Mouse (Mus musculus): ENCODE results near the gene Wasf1. TPM values are rescaled to one million over a fixed set of nuclear protein-coding genes. Genes with fewer than 3 reads are reported as not detected.

Gene Wasf1
- total RNA-seq, 1 experiment, result 5.2 TPM

DNA sequence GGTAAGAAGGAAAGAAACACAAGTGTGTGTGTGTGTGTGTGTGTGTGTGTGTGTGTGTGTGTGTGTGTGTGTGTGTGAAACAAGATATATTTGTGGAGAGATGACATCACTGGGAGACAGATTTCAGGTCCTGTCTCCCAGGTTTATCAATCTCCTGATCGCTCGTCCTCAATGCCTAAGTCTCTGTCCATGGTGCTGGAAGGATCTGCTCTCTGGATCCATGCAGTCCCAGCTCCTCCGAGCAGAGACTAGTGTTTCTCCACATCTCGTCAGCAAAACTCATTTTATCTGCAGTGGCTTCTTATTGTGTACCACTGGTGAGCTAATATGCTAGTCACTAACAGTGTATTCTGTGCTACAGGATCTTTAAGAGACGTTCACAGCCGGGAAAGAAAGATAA is 78.1 kb downstream of the Wasf1 start:
- Histone ChIP-seq H3K36me3 (ENCODE audit: control insufficient read depth, insufficient read depth, low read length, poor library complexity, severe bottlenecking) (no peaks in the 10 kb centered on the region), H3K4me1 (ENCODE audit: control insufficient read depth in 2 of 2, insufficient read depth in 2 of 2, low read length in 2 of 2, poor library complexity in 1 of 2) (no peaks in the 10 kb centered on the region), H3K9me3 (ENCODE audit: control insufficient read depth, insufficient read depth, low read depth, low read length) (no peaks in the 10 kb centered on the region), H3K27ac (ENCODE audit: insufficient read depth, low read depth, low read length, poor library complexity, severe bottlenecking) (no peak overlapping the region), H3K9ac (ENCODE audit: insufficient read depth, low read depth, low read length, poor library complexity, severe bottlenecking) (no peak overlapping the region), H3K4me3 (ENCODE audit: insufficient read depth in 1 of 2, low read depth in 1 of 2, low read length in 2 of 2, poor library complexity in 1 of 2, severe bottlenecking in 1 of 2) (no peak overlapping the region)
- TF ChIP-seq CHD2 (IDR thresholded peaks at IDR 0.05; ENCODE audit: low read depth, low read length) (no peak), ZNF384 (IDR thresholded peaks at IDR 0.05; ENCODE audit: low read depth, low read length) (no peak)
- DNase-seq (ENCODE audit: low read depth, low spot score), result peak; percentile 54
- in situ Hi-C loops (cut with MboI; ENCODE audit: low sequenced_read_pairs in 2 of 2, unreplicated experiment in 2 of 2), result no loop called here

DNA sequence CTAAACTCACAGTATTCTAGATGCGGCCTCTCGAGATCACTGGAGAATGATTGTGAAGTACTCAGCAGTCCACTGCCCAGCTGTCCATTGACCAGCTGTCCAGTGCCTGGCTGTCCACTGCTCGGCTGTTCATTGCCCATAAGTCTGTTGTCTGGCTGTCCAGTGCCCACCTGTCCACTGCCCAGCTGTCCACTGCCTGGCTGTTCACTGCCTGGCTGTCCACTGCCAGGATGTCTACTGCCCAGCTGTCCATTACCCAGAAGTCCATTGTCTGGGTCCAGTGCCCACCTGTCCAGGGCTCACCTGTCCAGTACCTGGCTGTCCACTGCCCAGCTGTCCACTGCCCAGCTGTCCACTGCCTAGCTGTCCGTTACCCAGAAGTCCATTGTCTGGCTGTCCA is 78.7 kb downstream of the Wasf1 start:
- Histone ChIP-seq H3K9me3 (ENCODE audit: control insufficient read depth, insufficient read depth, low read depth, low read length) (no peaks in the 10 kb centered on the region), H3K4me3 (ENCODE audit: insufficient read depth in 1 of 2, low read depth in 1 of 2, low read length in 2 of 2, poor library complexity in 1 of 2, severe bottlenecking in 1 of 2) (no peak overlapping the region), H3K36me3 (ENCODE audit: control insufficient read depth, insufficient read depth, low read length, poor library complexity, severe bottlenecking) (no peaks in the 10 kb centered on the region), H3K27ac (ENCODE audit: insufficient read depth, low read depth, low read length, poor library complexity, severe bottlenecking) (peak overlapping the region; percentile 8; the same call in 1 of the 2 replicates), H3K4me1 (ENCODE audit: control insufficient read depth in 2 of 2, insufficient read depth in 2 of 2, low read length in 2 of 2, poor library complexity in 1 of 2) (no peaks in the 10 kb centered on the region), H3K9ac (ENCODE audit: insufficient read depth, low read depth, low read length, poor library complexity, severe bottlenecking) (no peak overlapping the region)
- no peak for DNase-seq (ENCODE audit: low read depth, low spot score)
- in situ Hi-C loops (cut with MboI; ENCODE audit: low sequenced_read_pairs in 2 of 2, unreplicated experiment in 2 of 2), result no loop called here
- no peak for TF ChIP-seq ZC3H11A (IDR thresholded peaks at IDR 0.05; ENCODE audit: borderline replicate concordance, low read depth, low read length)
- TF ChIP-seq CHD2 (IDR thresholded peaks at IDR 0.05; ENCODE audit: low read depth, low read length), result no peak
- no peak for TF ChIP-seq HCFC1 (IDR thresholded peaks at IDR 0.05; ENCODE audit: borderline replicate concordance, insufficient read depth, low read length)

DNA sequence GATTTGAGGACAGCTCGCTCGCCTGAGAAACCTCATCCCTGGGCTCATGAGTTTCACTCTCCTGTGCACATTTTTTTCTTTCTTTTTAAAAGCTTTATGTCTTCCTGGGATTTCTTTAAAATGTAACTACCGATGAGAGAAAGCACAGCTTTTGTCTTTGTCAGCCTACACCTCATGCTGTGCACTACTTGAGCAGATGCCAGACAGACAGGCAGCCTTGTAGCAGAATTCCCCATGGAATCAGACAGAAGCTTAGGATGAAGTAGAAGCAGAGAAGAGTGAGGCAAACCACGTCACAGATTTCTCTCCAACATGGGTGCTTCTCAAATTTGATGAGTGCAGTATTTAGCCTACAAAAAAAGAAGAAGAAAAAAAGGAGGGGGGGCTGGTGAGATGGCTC is 81.3 kb downstream of the Wasf1 start:
- H3K4me3 ChIP-seq (ENCODE audit: insufficient read depth in 1 of 2, low read depth in 1 of 2, low read length in 2 of 2, poor library complexity in 1 of 2, severe bottlenecking in 1 of 2), result no peak overlapping the region
- in situ Hi-C loops (cut with MboI; ENCODE audit: low sequenced_read_pairs in 2 of 2, unreplicated experiment in 2 of 2), result no loop called here
- H3K9me3 ChIP-seq (ENCODE audit: control insufficient read depth, insufficient read depth, low read depth, low read length), result no peaks in the 10 kb centered on the region
- no peaks in the 10 kb centered on the region for H3K36me3 ChIP-seq (ENCODE audit: control insufficient read depth, insufficient read depth, low read length, poor library complexity, severe bottlenecking)
- no peak for TF ChIP-seq CHD2 (IDR thresholded peaks at IDR 0.05; ENCODE audit: low read depth, low read length)
- TF ChIP-seq ZNF384 (IDR thresholded peaks at IDR 0.05; ENCODE audit: low read depth, low read length), result no peak
- no peak for TF ChIP-seq HCFC1 (IDR thresholded peaks at IDR 0.05; ENCODE audit: borderline replicate concordance, insufficient read depth, low read length)
- no peak for TF ChIP-seq MAFK (IDR thresholded peaks at IDR 0.05; ENCODE audit: insufficient read depth, low read depth, low read length)
- no peak for TF ChIP-seq ZC3H11A (IDR thresholded peaks at IDR 0.05; ENCODE audit: borderline replicate concordance, low read depth, low read length)
- no peak for DNase-seq (ENCODE audit: low read depth, low spot score)
- H3K4me1 ChIP-seq (ENCODE audit: control insufficient read depth in 2 of 2, insufficient read depth in 2 of 2, low read length in 2 of 2, poor library complexity in 1 of 2), result peaks cover 0 to 3% of the 10 kb centered on the region in 2 experiments; a peak in 1 of 4 replicates
- no peak overlapping the region for H3K9ac ChIP-seq (ENCODE audit: insufficient read depth, low read depth, low read length, poor library complexity, severe bottlenecking)
- H3K27ac ChIP-seq (ENCODE audit: insufficient read depth, low read depth, low read length, poor library complexity, severe bottlenecking), result no peak overlapping the region

DNA sequence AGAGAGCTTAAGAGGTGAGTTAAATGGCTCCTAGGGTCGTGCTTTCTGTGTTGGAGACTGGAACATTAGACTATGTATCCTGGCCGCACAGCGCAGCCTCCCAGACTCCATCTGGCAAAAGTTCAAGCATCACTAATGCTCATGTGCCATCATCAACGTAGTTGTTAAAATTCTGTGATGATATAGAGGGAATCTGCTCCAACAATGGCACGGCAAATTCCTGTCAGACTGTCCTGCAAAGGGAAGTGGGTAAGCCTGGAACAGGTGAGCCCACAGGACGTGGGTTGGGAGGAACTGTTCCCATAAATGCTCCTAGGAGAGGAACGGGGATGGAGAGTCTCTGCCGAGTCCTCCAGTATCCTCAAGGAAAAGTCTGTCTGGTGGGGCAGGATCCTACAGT is 85.3 kb downstream of the Wasf1 start:
- no peaks in the 10 kb centered on the region for H3K36me3 ChIP-seq (ENCODE audit: control insufficient read depth, insufficient read depth, low read length, poor library complexity, severe bottlenecking)
- TF ChIP-seq ZNF384 (IDR thresholded peaks at IDR 0.05; ENCODE audit: low read depth, low read length), result no peak
- TF ChIP-seq CHD2 (IDR thresholded peaks at IDR 0.05; ENCODE audit: low read depth, low read length), result no peak
- no peak for TF ChIP-seq HCFC1 (IDR thresholded peaks at IDR 0.05; ENCODE audit: borderline replicate concordance, insufficient read depth, low read length)
- TF ChIP-seq ZC3H11A (IDR thresholded peaks at IDR 0.05; ENCODE audit: borderline replicate concordance, low read depth, low read length), result no peak
- no peak for TF ChIP-seq MAFK (IDR thresholded peaks at IDR 0.05; ENCODE audit: insufficient read depth, low read depth, low read length)
- no peak for DNase-seq (ENCODE audit: low read depth, low spot score)
- no peak overlapping the region for H3K27ac ChIP-seq (ENCODE audit: insufficient read depth, low read depth, low read length, poor library complexity, severe bottlenecking)
- H3K9me3 ChIP-seq (ENCODE audit: control insufficient read depth, insufficient read depth, low read depth, low read length), result no peaks in the 10 kb centered on the region
- peaks cover 0 to 4% of the 10 kb centered on the region in 2 experiments; a peak in 1 of 4 replicates for H3K4me1 ChIP-seq (ENCODE audit: control insufficient read depth in 2 of 2, insufficient read depth in 2 of 2, low read length in 2 of 2, poor library complexity in 1 of 2)
- no peak overlapping the region for H3K9ac ChIP-seq (ENCODE audit: insufficient read depth, low read depth, low read length, poor library complexity, severe bottlenecking)
- in situ Hi-C loops (cut with MboI; ENCODE audit: low sequenced_read_pairs in 2 of 2, unreplicated experiment in 2 of 2), result no loop called here
- H3K4me3 ChIP-seq (ENCODE audit: insufficient read depth in 1 of 2, low read depth in 1 of 2, low read length in 2 of 2, poor library complexity in 1 of 2, severe bottlenecking in 1 of 2), result no peak overlapping the region

DNA sequence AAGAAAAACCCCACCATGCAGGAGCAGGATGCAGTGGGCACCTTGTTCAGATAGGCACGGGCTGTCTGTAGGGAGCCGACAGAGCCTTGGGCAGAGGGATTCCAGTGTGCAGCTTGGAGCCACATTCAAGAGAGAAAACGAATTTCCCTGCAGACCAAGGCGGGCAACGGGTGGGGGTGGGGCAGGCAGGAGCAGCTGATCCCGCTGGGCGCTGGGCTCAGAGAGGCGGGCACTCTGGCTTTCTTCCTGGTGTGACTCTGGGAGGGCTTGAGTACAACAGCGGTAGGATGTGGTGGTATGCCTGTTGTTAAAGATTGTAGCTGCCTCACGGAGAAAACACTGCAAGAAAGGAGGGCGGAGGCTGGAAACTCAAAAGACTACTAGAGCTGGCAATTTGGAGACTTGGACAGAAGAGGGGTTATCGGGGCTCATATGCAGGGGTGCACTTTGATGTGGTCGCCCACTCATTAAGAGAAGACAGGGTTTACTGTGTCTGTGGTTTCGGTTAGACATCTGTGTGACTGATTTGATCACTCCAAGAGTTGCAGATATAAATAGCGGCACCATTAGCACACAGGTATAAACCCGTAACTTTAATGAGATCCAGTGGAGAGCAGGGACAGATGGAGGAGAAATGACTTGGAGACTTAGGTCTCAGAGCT is 86.2 kb downstream of the Wasf1 start:
- in situ Hi-C loops (cut with MboI; ENCODE audit: low sequenced_read_pairs in 2 of 2, unreplicated experiment in 2 of 2), result no loop called here
- no peak overlapping the region for H3K27ac ChIP-seq (ENCODE audit: insufficient read depth, low read depth, low read length, poor library complexity, severe bottlenecking)
- no peak overlapping the region for H3K9ac ChIP-seq (ENCODE audit: insufficient read depth, low read depth, low read length, poor library complexity, severe bottlenecking)
- no peak overlapping the region for H3K4me3 ChIP-seq (ENCODE audit: insufficient read depth in 1 of 2, low read depth in 1 of 2, low read length in 2 of 2, poor library complexity in 1 of 2, severe bottlenecking in 1 of 2)
- TF ChIP-seq HCFC1 (IDR thresholded peaks at IDR 0.05; ENCODE audit: borderline replicate concordance, insufficient read depth, low read length) (no peak), MAFK (IDR thresholded peaks at IDR 0.05; ENCODE audit: insufficient read depth, low read depth, low read length) (no peak), CHD2 (IDR thresholded peaks at IDR 0.05; ENCODE audit: low read depth, low read length) (no peak), ZNF384 (IDR thresholded peaks at IDR 0.05; ENCODE audit: low read depth, low read length) (no peak), ZC3H11A (IDR thresholded peaks at IDR 0.05; ENCODE audit: borderline replicate concordance, low read depth, low read length) (no peak)
- no peaks in the 10 kb centered on the region for H3K36me3 ChIP-seq (ENCODE audit: control insufficient read depth, insufficient read depth, low read length, poor library complexity, severe bottlenecking)
- H3K4me1 ChIP-seq (ENCODE audit: control insufficient read depth in 2 of 2, insufficient read depth in 2 of 2, low read length in 2 of 2, poor library complexity in 1 of 2), result peaks cover 0 to 4% of the 10 kb centered on the region in 2 experiments; a peak in 1 of 4 replicates
- no peak for DNase-seq (ENCODE audit: low read depth, low spot score)
- no peaks in the 10 kb centered on the region for H3K9me3 ChIP-seq (ENCODE audit: control insufficient read depth, insufficient read depth, low read depth, low read length)
